Mouse (Mus musculus) heart, postnatal 0 days (tissue): ENCODE results near the gene Txnrd3.

ENCODE experiments used
- CTCF ChIP-seq: IDR thresholded peaks from 2 replicates; pipeline ENCODE4 v1.5.1; 2016; ENCODE audit warnings: antibody characterized with exemption, control low read depth, low read depth
- EP300 ChIP-seq: IDR thresholded peaks from 2 replicates; pipeline ENCODE4 v1.6.1; 2016; ENCODE audit warnings: antibody characterized with exemption, low read depth

- peak; percentile 72 for TF ChIP-seq CTCF
- TF ChIP-seq EP300 = no peak
Measured at GRCm38 (mm10) chr6:89659692-89660423, 16.1 kb downstream of the Txnrd3 start.
